Mouse (Mus musculus) hindbrain, embryonic 12.5 days (tissue): Measurements from ENCODE around the gene Lrrc75a. TPM values are rescaled to one million over a fixed set of nuclear protein-coding genes. Genes with fewer than 3 reads are reported as not detected.

ENCODE experiments used
- polyA plus RNA-seq: library from polyadenylated mRNA; unstranded; fragments of >200 nt; fragmentation: Nextera tagmentation; extraction: Ambion mirVana; gene quantifications from 2 replicates; pipeline ENCODE4 v1.2.1, GENCODE M21; 2016

The Lrrc75a gene
- polyA plus RNA-seq, 1 experiment from 2014 or later = 18.0 TPM

Other genes starting within 250 kb of the Lrrc75a start
- 10.5 and 10.7 TPM in 2 replicates for gene Pigl, start 190.1 kb downstream of the Lrrc75a start, polyA plus RNA-seq
- gene Ncor1, start 190.0 kb downstream of the Lrrc75a start, polyA plus RNA-seq = 200 and 201 TPM in 2 replicates
- 47.2 and 51.6 TPM in 2 replicates for gene Cenpv, start 109.3 kb downstream of the Lrrc75a start, polyA plus RNA-seq
- gene Ubb, start 97.4 kb downstream of the Lrrc75a start, polyA plus RNA-seq = 3,674 and 3,736 TPM in 2 replicates
- gene Trpv2, start 74.0 kb downstream of the Lrrc75a start, polyA plus RNA-seq = 10.8 and 14.3 TPM in 2 replicates
- 34.5 and 38.7 TPM in 2 replicates for gene Mmgt2, start 141 bp upstream of the Lrrc75a start, polyA plus RNA-seq
- gene Zfp287, start 83.4 kb upstream of the Lrrc75a start, polyA plus RNA-seq = 20.8 and 21.1 TPM in 2 replicates
- gene Gm10428, start 104.6 kb upstream of the Lrrc75a start, polyA plus RNA-seq = not detected in 2 replicates
- gene Zfp286, start 140.9 kb upstream of the Lrrc75a start, polyA plus RNA-seq = 31.2 and 31.9 TPM in 2 replicates
- gene Trim16, start 171.7 kb upstream of the Lrrc75a start, polyA plus RNA-seq = 8.0 and 9.4 TPM in 2 replicates
- gene Fbxw10, start 198.5 kb upstream of the Lrrc75a start, polyA plus RNA-seq = 0.25 and 0.40 TPM in 2 replicates
- 49.5 and 51.7 TPM in 2 replicates for gene Tvp23b, start 230.9 kb upstream of the Lrrc75a start, polyA plus RNA-seq